8 mouse cellular contexts compared by ENCODE assay signal in the genomic region with DNA sequence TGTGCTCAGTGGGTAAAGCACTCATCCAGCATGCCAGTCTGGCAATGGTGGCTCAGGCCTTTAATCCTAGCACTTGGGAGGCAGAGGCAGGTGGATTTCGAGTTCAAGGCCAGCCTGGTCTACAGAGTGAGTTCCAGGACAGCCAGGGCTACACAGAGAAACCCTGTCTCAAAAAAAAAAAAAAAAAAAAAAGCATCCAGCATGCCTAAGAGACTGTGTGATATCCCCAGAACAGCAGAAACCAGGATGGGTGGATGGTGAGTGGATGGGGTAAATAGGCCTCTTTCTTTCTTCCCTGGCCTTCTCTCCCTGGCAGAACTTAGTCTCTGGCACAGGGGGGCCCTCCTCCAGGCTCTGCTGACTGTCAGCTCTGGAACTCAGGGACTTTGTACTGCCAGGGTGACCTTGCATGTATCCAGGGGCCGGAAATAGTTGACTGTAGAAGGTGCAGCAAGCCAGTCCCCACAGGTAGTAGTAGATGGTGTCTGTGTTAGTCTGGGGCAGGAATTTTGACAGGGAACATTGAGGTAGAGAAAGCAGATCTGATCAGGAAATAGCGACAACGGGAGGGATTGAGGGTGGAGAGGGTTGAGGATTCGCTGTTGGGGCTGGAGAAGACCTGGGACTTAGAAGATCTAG. TPM values are rescaled to one million over a fixed set of nuclear protein-coding genes. Genes with fewer than 3 reads are reported as not detected.
A peak's percentile ranks its signal among the peaks of the same experiment; 100 is the strongest.
DNase-seq lines count a peak whose midpoint lies in the region; ATAC-seq and TF ChIP-seq lines count a peak whose summit lies in the region.

No protein-coding gene starts in this region.

- TF ChIP-seq POLR2A in spleen, adult 2 months (IDR thresholded peaks at IDR 0.05; ENCODE audit: low read depth, low read length): no peak
- TF ChIP-seq POLR2A in embryonic fibroblast, embryonic 13.5 days (IDR thresholded peaks at IDR 0.05; ENCODE audit: low read depth, low read length): no peak

- H3K27ac ChIP-seq in spleen, adult 2 months (ENCODE audit: insufficient read depth, low read length): peak overlapping the region; percentile 62
- peak overlapping the region; percentile 76 for H3K27ac ChIP-seq in embryonic fibroblast, embryonic 13.5 days (ENCODE audit: insufficient read depth, low read length)
- H3K27ac ChIP-seq in hindbrain, embryonic 16.5 days (ENCODE audit: low read depth, low read length): peak overlapping the region; percentile 66
- peak overlapping the region; percentile 94 for H3K27ac ChIP-seq in liver, embryonic 13.5 days

- WGBS in spleen, adult 2 months: 22% methylated on average over 5 of the region's 5 CpGs
- 31% methylated on average over 5 of the region's 5 CpGs for WGBS in hindbrain, embryonic 16.5 days
- 16% methylated on average over 5 of the region's 5 CpGs for WGBS in liver, embryonic 13.5 days (ENCODE audit: insufficient replicate concordance)

- no peaks in the 10 kb centered on the region for H3K27me3 ChIP-seq in spleen, adult 2 months (ENCODE audit: control insufficient read depth, insufficient read depth, low read length)
- H3K27me3 ChIP-seq in hindbrain, embryonic 16.5 days (replicated peaks; ENCODE audit: control insufficient read depth, insufficient read depth, low read length): no peaks in the 10 kb centered on the region
- H3K27me3 ChIP-seq in liver, embryonic 13.5 days: no peaks in the 10 kb centered on the region

- peak in 1 of 2 experiments; percentile 5 for DNase-seq in spleen, adult 2 months (ENCODE audit: low read depth in 1 of 2, low spot score in 2 of 2)
- DNase-seq in spleen, postnatal 36 days (ENCODE audit: low spot score in 2 of 2): no peak
- peak; percentile 31 for DNase-seq in liver, embryonic 13.5 days
- no peak for DNase-seq in spleen, adult 18-20 months
- DNase-seq in embryo, embryonic 9.5 days (ENCODE audit: extremely low spot score): no peak

- peak overlapping the region; percentile 82 for H3K4me2 ChIP-seq in hindbrain, embryonic 16.5 days (ENCODE audit: low read length)
- peak overlapping the region; percentile 87 for H3K4me2 ChIP-seq in liver, embryonic 13.5 days

- no peak for TF ChIP-seq CTCF in spleen, adult 2 months (IDR thresholded peaks at IDR 0.05; ENCODE audit: extremely low read depth, insufficient read depth, insufficient read length, insufficient replicate concordance)
- TF ChIP-seq CTCF in embryonic fibroblast, embryonic 13.5 days (IDR thresholded peaks at IDR 0.05; ENCODE audit: borderline replicate concordance, insufficient read depth, low read length): no peak

- H3K4me3 ChIP-seq in spleen, adult 2 months (ENCODE audit: extremely low read depth, insufficient read depth, insufficient read length): peak overlapping the region; percentile 68
- H3K4me3 ChIP-seq in embryonic fibroblast, embryonic 13.5 days (ENCODE audit: insufficient read depth, low read length): peak overlapping the region; percentile 68
- peak overlapping the region; percentile 50 for H3K4me3 ChIP-seq in hindbrain, embryonic 16.5 days (ENCODE audit: low read length)
- peak overlapping the region; percentile 76 for H3K4me3 ChIP-seq in liver, embryonic 13.5 days (replicated peaks)

- H3K9me3 ChIP-seq in hindbrain, embryonic 16.5 days (ENCODE audit: control insufficient read depth, low read length): no peaks in the 10 kb centered on the region
- no peaks in the 10 kb centered on the region for H3K9me3 ChIP-seq in liver, embryonic 13.5 days (replicated peaks)

- H3K4me1 ChIP-seq in spleen, adult 2 months (ENCODE audit: control insufficient read depth, insufficient read depth, insufficient read length): peaks cover 6% of the 10 kb centered on the region; the same call in 1 of the 2 replicates
- H3K4me1 ChIP-seq in embryonic fibroblast, embryonic 13.5 days (ENCODE audit: control insufficient read depth, insufficient read depth, low read length): peaks cover 5% of the 10 kb centered on the region
- peaks cover 12% of the 10 kb centered on the region for H3K4me1 ChIP-seq in hindbrain, embryonic 16.5 days (ENCODE audit: control insufficient read depth, insufficient read depth, low read depth, low read length)
- peaks cover 77% of the 10 kb centered on the region for H3K4me1 ChIP-seq in liver, embryonic 13.5 days (replicated peaks)

- ATAC-seq in hindbrain, embryonic 16.5 days: 0 out of 2 replicates have a peak, but pooled peaks have one; percentile 13
- ATAC-seq in liver, embryonic 13.5 days (ENCODE audit: low read depth): peak; percentile 30
- ATAC-seq in activated CD4-positive, CD25-positive, alpha-beta regulatory T cell, adult 4 months: no peak

- H3K9ac ChIP-seq in hindbrain, embryonic 16.5 days (ENCODE audit: low read depth, low read length): peak overlapping the region; percentile 69
- H3K9ac ChIP-seq in liver, embryonic 13.5 days: peak overlapping the region; percentile 88

- H3K36me3 ChIP-seq in spleen, adult 2 months (ENCODE audit: control insufficient read depth, insufficient read depth, low read length): peaks cover 17% of the 10 kb centered on the region
- H3K36me3 ChIP-seq in hindbrain, embryonic 16.5 days (ENCODE audit: control insufficient read depth, insufficient read depth, low read length): no peaks in the 10 kb centered on the region
- peaks cover 51% of the 10 kb centered on the region for H3K36me3 ChIP-seq in liver, embryonic 13.5 days

RNA-seq across cellular contexts. Expression of a gene that starts 0.6 kb away (rescaled TPM):
- polyA plus RNA-seq in spleen, adult 2 months (2012; rRNA removed): 20.5 and 21.6 TPM in 2 replicates
- polyA plus RNA-seq in embryonic fibroblast, embryonic 13.5 days (2011; ENCODE audit: insufficient read length, low read depth, missing spikeins): 11.1 and 15.6 TPM in 2 replicates
- 1.5 and 1.9 TPM in 2 replicates for polyA plus RNA-seq in hindbrain, embryonic 16.5 days (2015; fragmentation: Nextera tagmentation; extraction: Ambion mirVana)
- 2.3 and 2.7 TPM in 2 replicates for polyA plus RNA-seq in liver, embryonic 13.5 days (2015; fragmentation: Nextera tagmentation; extraction: Ambion mirVana)
- polyA plus RNA-seq in activated CD4-positive, CD25-positive, alpha-beta regulatory T cell, adult 4 months (2017; shearing (Covaris generic)): 10 to 100 TPM in 1 of 2 experiments, 1 to 10 TPM in 1; 6.4 to 11.3 TPM

RNA-seq across cellular contexts. Expression of a gene that starts 16.7 kb away (rescaled TPM):
- 13.4 and 17.3 TPM in 2 replicates for polyA plus RNA-seq in spleen, adult 2 months (2012; rRNA removed)
- polyA plus RNA-seq in embryonic fibroblast, embryonic 13.5 days (2011; ENCODE audit: insufficient read length, low read depth, missing spikeins): 37.4 and 41.2 TPM in 2 replicates
- polyA plus RNA-seq in hindbrain, embryonic 16.5 days (2015; fragmentation: Nextera tagmentation; extraction: Ambion mirVana): 15.5 and 21.1 TPM in 2 replicates
- 24.9 and 27.1 TPM in 2 replicates for polyA plus RNA-seq in liver, embryonic 13.5 days (2015; fragmentation: Nextera tagmentation; extraction: Ambion mirVana)
- 10 to 100 TPM; 22.5 to 40.9 TPM for polyA plus RNA-seq in activated CD4-positive, CD25-positive, alpha-beta regulatory T cell, adult 4 months (2017; shearing (Covaris generic))

RNA-seq across cellular contexts. Expression of a gene that starts 19.4 kb away (rescaled TPM):
- 21.1 and 29.0 TPM in 2 replicates for polyA plus RNA-seq in spleen, adult 2 months (2012; rRNA removed)
- 9.7 and 10.6 TPM in 2 replicates for polyA plus RNA-seq in embryonic fibroblast, embryonic 13.5 days (2011; ENCODE audit: insufficient read length, low read depth, missing spikeins)
- 17.4 and 18.2 TPM in 2 replicates for polyA plus RNA-seq in hindbrain, embryonic 16.5 days (2015; fragmentation: Nextera tagmentation; extraction: Ambion mirVana)
- polyA plus RNA-seq in liver, embryonic 13.5 days (2015; fragmentation: Nextera tagmentation; extraction: Ambion mirVana): 6.1 and 7.1 TPM in 2 replicates
- 1 to 10 TPM; 4.5 to 5.8 TPM for polyA plus RNA-seq in activated CD4-positive, CD25-positive, alpha-beta regulatory T cell, adult 4 months (2017; shearing (Covaris generic))

RNA-seq across cellular contexts. Expression of a gene that starts 24.1 kb away (rescaled TPM):
- 0.12 TPM in 1 of 2 replicates, not detected in the other for polyA plus RNA-seq in spleen, adult 2 months (2012; rRNA removed)
- not detected in 2 replicates for polyA plus RNA-seq in embryonic fibroblast, embryonic 13.5 days (2011; ENCODE audit: insufficient read length, low read depth, missing spikeins)
- not detected in 2 replicates for polyA plus RNA-seq in hindbrain, embryonic 16.5 days (2015; fragmentation: Nextera tagmentation; extraction: Ambion mirVana)
- not detected in 2 replicates for polyA plus RNA-seq in liver, embryonic 13.5 days (2015; fragmentation: Nextera tagmentation; extraction: Ambion mirVana)
- polyA plus RNA-seq in activated CD4-positive, CD25-positive, alpha-beta regulatory T cell, adult 4 months (2017; shearing (Covaris generic)): not detected

RNA-seq across cellular contexts. Expression of a gene that starts 27.2 kb away (rescaled TPM):
- polyA plus RNA-seq in spleen, adult 2 months (2012; rRNA removed): 16.5 and 23.9 TPM in 2 replicates
- 48.0 and 50.2 TPM in 2 replicates for polyA plus RNA-seq in embryonic fibroblast, embryonic 13.5 days (2011; ENCODE audit: insufficient read length, low read depth, missing spikeins)
- 23.3 and 28.2 TPM in 2 replicates for polyA plus RNA-seq in hindbrain, embryonic 16.5 days (2015; fragmentation: Nextera tagmentation; extraction: Ambion mirVana)
- polyA plus RNA-seq in liver, embryonic 13.5 days (2015; fragmentation: Nextera tagmentation; extraction: Ambion mirVana): 121 and 131 TPM in 2 replicates
- 10 to 100 TPM; 19.4 to 33.7 TPM for polyA plus RNA-seq in activated CD4-positive, CD25-positive, alpha-beta regulatory T cell, adult 4 months (2017; shearing (Covaris generic))
